Mouse (Mus musculus) midbrain, embryonic 16.5 days (tissue): ENCODE measurements around the gene Clybl. TPM values are rescaled to one million over a fixed set of nuclear protein-coding genes. Genes with fewer than 3 reads are reported as not detected.

Source experiments
- ATAC-seq: fragments of 200-750 bp; cut with Nextera tagmentation; 2 replicates; pipeline ENCODE4 v1.8.0; 2017; ENCODE audit warnings: moderate TSS enrichment
- H3K27ac ChIP-seq: fragments of 300-500 bp; sonication (generic); 2 replicates; pipeline ENCODE4 v1.5.1; 2014; ENCODE audit warnings: mild to moderate bottlenecking, low read length, mixed read lengths
- H3K27me3 ChIP-seq: fragments of 300-500 bp; sonication (generic); 2 replicates; pipeline ENCODE4 v1.6.1; 2014; ENCODE audit warnings: low read depth, low read length, mixed read lengths; ENCODE audit not compliant: control insufficient read depth, insufficient read depth
- H3K36me3 ChIP-seq: fragments of 300-500 bp; sonication (generic); 2 replicates; pipeline ENCODE4 v1.6.1; 2014; ENCODE audit warnings: mild to moderate bottlenecking, low read length, moderate library complexity, mixed read lengths; ENCODE audit not compliant: control insufficient read depth, insufficient read depth
- H3K4me1 ChIP-seq: fragments of 300-500 bp; sonication (generic); 2 replicates; pipeline ENCODE4 v1.6.1; 2014; ENCODE audit warnings: mild to moderate bottlenecking, low read length, mixed read lengths; ENCODE audit not compliant: control insufficient read depth, insufficient read depth
- H3K4me2 ChIP-seq: fragments of 300-500 bp; sonication (generic); 2 replicates; pipeline ENCODE4 v1.6.1; 2014; ENCODE audit warnings: mild to moderate bottlenecking, low read length, mixed read lengths
- H3K4me3 ChIP-seq: fragments of 300-500 bp; sonication (generic); 2 replicates; pipeline ENCODE4 v1.5.1; 2014; ENCODE audit warnings: low read depth, mild to moderate bottlenecking, low read length, moderate library complexity, mixed read lengths
- H3K9ac ChIP-seq: fragments of 300-500 bp; sonication (generic); 2 replicates; pipeline ENCODE4 v1.6.1; 2014; ENCODE audit warnings: low read depth, low read length, mixed read lengths
- H3K9me3 ChIP-seq: fragments of 300-500 bp; sonication (generic); replicated peaks from 2 replicates; pipeline ENCODE4 v1.6.1; 2014; ENCODE audit warnings: mild to moderate bottlenecking, low read length, mixed read lengths; ENCODE audit not compliant: control insufficient read depth, poor library complexity, severe bottlenecking
- WGBS: fragments of 180-500 bp; shearing (Covaris S2); extraction: QIAGEN DNeasy Blood & Tissue Kit; methylation state at CpG from one replicate; pipeline ENCODE4 v1.1.7; 2014; 5-methylcytosine and 5-hydroxymethylcytosine counted together
- polyA plus RNA-seq: library from polyadenylated mRNA; unstranded; fragments of >200 nt; fragmentation: Nextera tagmentation; extraction: Ambion mirVana; gene quantifications from 2 replicates; pipeline ENCODE4 v1.2.1, GENCODE M21; 2015

The Clybl gene
- polyA plus RNA-seq, 1 experiment from 2014 or later, result 17.2 TPM

DNA sequence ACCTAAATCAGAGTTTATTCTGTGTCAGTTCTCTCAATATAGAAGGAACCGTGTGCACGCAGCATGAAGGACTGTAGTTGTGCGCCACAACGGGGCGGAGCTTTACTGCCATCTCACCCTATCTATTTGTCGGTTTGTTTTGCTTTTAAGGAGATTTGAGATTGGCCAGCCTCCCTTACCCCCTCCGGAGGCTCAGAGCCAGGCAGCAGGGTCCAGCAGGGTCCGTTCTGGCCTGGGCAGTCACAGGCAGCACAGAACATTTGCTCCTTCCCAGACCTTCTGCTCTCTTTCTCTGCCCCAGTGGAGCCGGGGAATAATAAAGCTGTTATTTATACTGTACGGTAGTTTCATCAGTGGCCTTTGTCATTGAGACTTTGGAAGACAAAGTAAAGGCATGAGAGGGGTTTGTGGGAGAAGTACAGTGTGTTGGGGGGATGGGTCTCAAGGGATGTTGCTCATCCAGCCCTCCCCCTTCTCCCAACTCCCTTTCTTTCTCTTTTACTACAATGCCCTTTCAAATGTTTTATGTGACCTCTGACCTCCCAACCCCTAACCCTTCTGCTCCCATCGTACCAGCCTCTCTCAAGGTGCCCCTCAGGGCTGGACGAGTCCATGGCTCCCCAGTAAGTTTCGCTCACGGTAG, 89.7 kb downstream of the Clybl start:
- peaks cover 2% of the 10 kb centered on the region; the same call in 1 of the 2 replicates for H3K4me1 ChIP-seq
- no peaks in the 10 kb centered on the region for H3K9me3 ChIP-seq
- no peak overlapping the region for H3K4me3 ChIP-seq
- no peak for ATAC-seq
- H3K36me3 ChIP-seq, result no peaks in the 10 kb centered on the region
- no peak overlapping the region for H3K9ac ChIP-seq
- no peak overlapping the region for H3K27ac ChIP-seq
- peaks cover 2% of the 10 kb centered on the region; the same call in 1 of the 2 replicates for H3K27me3 ChIP-seq
- WGBS, result 29% methylated on average over 14 of the region's 14 CpGs
- H3K4me2 ChIP-seq, result peak overlapping the region; percentile 27; the same call in 1 of the 2 replicates

DNA sequence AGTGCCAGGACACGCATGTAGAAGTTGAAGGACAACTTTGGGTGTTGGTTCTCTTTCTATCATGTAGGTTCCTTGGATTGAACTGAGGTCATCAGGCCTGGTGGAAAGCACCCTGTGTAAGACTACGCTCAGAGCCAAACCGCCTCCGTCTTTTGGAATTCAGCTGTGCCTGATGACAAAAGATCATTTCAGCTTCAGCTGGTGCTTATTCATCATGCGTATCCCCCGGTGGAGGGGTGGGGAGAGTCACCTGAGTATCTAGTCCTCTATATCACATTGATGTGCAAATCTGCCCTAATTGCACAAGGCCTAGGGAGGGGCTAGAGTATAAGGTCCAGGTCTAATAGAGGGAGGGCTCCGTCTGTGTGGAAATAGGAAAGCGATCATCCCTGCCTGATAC, 95.6 kb downstream of the Clybl start:
- Histone ChIP-seq H3K4me1 (peaks cover 2% of the 10 kb centered on the region; the same call in 1 of the 2 replicates), H3K9me3 (no peaks in the 10 kb centered on the region), H3K4me3 (no peak overlapping the region), H3K36me3 (no peaks in the 10 kb centered on the region), H3K27ac (no peak overlapping the region), H3K27me3 (peaks cover 34% of the 10 kb centered on the region), H3K9ac (no peak overlapping the region), H3K4me2 (no peak overlapping the region)
- 65% methylated on average over 8 of the region's 8 CpGs for WGBS
- no peak for ATAC-seq

DNA sequence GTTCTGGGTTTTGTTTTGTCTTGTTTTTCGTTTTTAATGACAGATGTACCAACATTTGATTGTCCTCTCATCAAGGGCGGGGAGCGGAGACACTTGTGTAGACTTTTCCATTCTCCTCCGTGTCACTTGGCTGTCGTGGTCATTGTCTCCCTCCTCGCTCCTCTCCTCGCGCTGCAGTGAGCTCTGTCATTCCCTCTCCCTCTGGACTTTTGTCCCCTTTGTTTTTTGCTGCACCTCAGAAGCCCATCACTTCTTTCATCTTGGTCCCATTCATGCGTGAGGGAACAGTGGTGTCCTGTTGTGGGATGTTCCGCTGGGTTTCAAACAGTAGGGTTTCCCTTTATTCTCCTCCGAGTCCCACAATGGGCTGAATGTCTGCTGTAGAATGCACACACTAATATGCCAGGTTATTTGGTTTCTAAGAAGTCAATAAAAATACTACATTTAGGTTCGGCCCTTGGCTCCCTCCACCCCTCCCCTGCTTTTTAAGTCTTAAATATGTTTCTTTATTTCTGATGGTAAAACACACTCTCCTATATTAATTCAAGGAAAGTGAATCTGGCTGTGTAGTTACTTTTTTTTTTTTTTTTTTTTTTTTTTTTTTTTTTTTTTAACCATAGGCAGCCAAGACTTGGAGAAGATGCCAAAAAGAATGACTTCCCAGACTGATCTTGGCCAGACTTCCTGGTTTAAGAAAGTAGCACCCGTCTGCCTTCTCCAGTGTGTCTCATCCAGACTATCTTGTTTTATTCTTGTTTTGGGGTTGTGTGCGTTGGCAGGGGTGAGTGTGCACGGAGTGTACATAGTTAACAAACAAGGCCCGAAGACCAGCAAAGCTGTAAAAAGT, 98.2 kb downstream of the Clybl start:
- Histone ChIP-seq H3K9ac (no peak overlapping the region), H3K27ac (peak overlapping the region; percentile 46; the same call in 1 of the 2 replicates), H3K4me3 (no peak overlapping the region), H3K36me3 (no peaks in the 10 kb centered on the region), H3K4me1 (peaks cover 2% of the 10 kb centered on the region; the same call in 1 of the 2 replicates), H3K9me3 (no peaks in the 10 kb centered on the region), H3K4me2 (0 out of 2 replicates have a peak overlapping the region, but pooled peaks have one; percentile 12), H3K27me3 (peaks cover 42% of the 10 kb centered on the region)
- ATAC-seq, result no peak
- 13% methylated on average over 16 of the region's 16 CpGs for WGBS

GRCm38 (mm10) chr14:122280309-122281071, 99.0 kb downstream of the Clybl start:
- ATAC-seq, result peak; percentile 76; the same call in 1 of the 2 replicates
- Histone ChIP-seq H3K9ac (no peak overlapping the region), H3K4me1 (peaks cover 2% of the 10 kb centered on the region; the same call in 1 of the 2 replicates), H3K4me2 (peak overlapping the region; percentile 18; the same call in 1 of the 2 replicates), H3K4me3 (no peak overlapping the region; the same call in 1 of the 2 replicates), H3K9me3 (no peaks in the 10 kb centered on the region), H3K27ac (peak overlapping the region; percentile 46; the same call in 1 of the 2 replicates), H3K36me3 (no peaks in the 10 kb centered on the region), H3K27me3 (peaks cover 42% of the 10 kb centered on the region)
- WGBS, result 11% methylated on average over 21 of the region's 21 CpGs

- no peak overlapping the region for H3K27ac ChIP-seq
- no peaks in the 10 kb centered on the region for H3K9me3 ChIP-seq
- no peak for ATAC-seq
- peaks cover 42% of the 10 kb centered on the region for H3K27me3 ChIP-seq
- peak overlapping the region; percentile 18; the same call in 1 of the 2 replicates for H3K4me2 ChIP-seq
- 23% methylated on average over 9 of the region's 9 CpGs for WGBS
- H3K4me3 ChIP-seq, result no peak overlapping the region; the same call in 1 of the 2 replicates
- H3K36me3 ChIP-seq, result no peaks in the 10 kb centered on the region
- H3K9ac ChIP-seq, result no peak overlapping the region
- peaks cover 2% of the 10 kb centered on the region; the same call in 1 of the 2 replicates for H3K4me1 ChIP-seq
These were observed 99.6 kb downstream of the Clybl start for GRCm38 (mm10) chr14:122281072-122281634.

DNA sequence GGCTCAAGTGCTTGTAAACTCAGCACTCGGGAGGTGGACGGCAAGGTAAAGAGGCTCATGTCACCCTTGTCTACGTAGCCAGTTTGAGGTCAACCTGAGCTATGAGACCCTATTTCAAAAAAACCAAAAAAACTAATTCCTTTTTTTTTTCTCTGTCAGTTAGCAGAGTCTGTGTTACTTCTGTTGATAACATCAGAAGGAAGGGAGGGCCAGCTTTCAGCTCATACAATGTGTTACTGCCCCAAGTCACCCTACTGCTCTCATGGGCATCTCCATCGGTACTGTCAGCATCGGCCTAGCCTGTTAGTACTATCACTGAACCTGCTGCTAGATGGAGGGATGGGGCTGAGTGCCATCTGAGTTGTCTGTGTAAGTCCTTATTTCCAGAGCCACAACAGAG, 102.5 kb downstream of the Clybl start:
- WGBS, result 85% methylated on average over 5 of the region's 5 CpGs

DNA sequence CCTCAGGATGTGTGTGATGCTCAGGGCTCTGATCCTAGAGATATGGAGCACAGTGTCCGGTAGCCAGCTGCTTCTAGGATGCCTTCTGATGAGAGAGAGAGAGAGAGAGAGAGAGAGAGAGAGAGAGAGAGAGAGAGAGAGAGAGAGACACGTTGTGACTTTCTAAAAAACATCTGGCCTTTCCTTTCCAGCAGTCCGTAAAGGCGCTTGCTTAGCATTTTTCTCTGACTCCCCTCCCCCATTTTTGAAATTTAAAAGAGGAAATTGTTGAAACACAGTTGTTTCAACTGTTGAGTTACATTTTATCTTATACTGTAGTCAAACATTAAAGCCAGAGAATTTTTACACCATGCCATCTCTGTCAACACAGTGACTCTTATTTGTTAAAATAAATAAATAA, 114.9 kb downstream of the Clybl start:
- ATAC-seq, result no peak
- Histone ChIP-seq H3K9ac (no peak overlapping the region), H3K9me3 (no peaks in the 10 kb centered on the region), H3K27me3 (no peaks in the 10 kb centered on the region; the same call in 1 of the 2 replicates), H3K4me1 (no peaks in the 10 kb centered on the region), H3K4me3 (no peak overlapping the region), H3K4me2 (no peak overlapping the region), H3K27ac (no peak overlapping the region), H3K36me3 (no peaks in the 10 kb centered on the region)
- WGBS, result 36% methylated on average over 4 of the region's 4 CpGs

More for the DNA sequence above, 102.5 kb downstream of the Clybl start:
- no peaks in the 10 kb centered on the region for H3K36me3 ChIP-seq
- no peak overlapping the region for H3K4me2 ChIP-seq
- ATAC-seq, result no peak
- no peak overlapping the region for H3K9ac ChIP-seq
- H3K27me3 ChIP-seq, result peaks cover 36% of the 10 kb centered on the region
- peaks cover 2% of the 10 kb centered on the region; the same call in 1 of the 2 replicates for H3K4me1 ChIP-seq
- H3K9me3 ChIP-seq, result no peaks in the 10 kb centered on the region
- no peak overlapping the region for H3K27ac ChIP-seq
- no peak overlapping the region for H3K4me3 ChIP-seq

DNA sequence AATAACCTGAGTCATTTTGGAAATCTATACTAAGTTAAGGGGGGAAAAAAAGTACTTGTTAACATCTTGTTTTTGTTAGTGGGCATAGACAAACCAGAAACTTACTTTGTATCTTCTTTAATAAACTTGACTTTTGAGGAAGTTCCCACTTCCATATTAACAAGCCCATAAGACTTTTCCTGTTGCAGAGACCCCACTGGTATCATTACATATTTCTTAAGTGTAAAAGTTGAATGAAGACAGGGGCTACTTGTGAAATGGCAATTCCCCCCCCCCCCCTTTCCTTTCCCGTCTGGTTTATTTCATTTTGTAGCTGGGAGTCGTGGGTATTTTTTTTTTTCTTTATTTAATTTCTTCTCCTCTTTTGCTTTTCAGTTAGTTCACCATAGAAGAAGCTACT, 115.4 kb downstream of the Clybl start:
- no peak overlapping the region for H3K27ac ChIP-seq
- no peaks in the 10 kb centered on the region for H3K36me3 ChIP-seq
- H3K9me3 ChIP-seq, result no peaks in the 10 kb centered on the region
- WGBS, result 13% methylated on average over 2 of the region's 2 CpGs
- H3K4me3 ChIP-seq, result no peak overlapping the region
- no peak for ATAC-seq
- no peak overlapping the region for H3K9ac ChIP-seq
- H3K27me3 ChIP-seq, result no peaks in the 10 kb centered on the region; the same call in 1 of the 2 replicates
- H3K4me2 ChIP-seq, result no peak overlapping the region
- H3K4me1 ChIP-seq, result no peaks in the 10 kb centered on the region
